Mouse (Mus musculus): ENCODE data around the gene Kansl1. TPM values are rescaled to one million over a fixed set of nuclear protein-coding genes. Genes with fewer than 3 reads are reported as not detected.

Kansl1 gene
- polyA plus RNA-seq, 1 experiment from 2014 or later = 11.7 TPM

- peaks cover 6% of the 10 kb centered on the region; the same call in 1 of the 2 replicates for H3K4me1 ChIP-seq (replicated peaks)
- no peak overlapping the region for H3K4me3 ChIP-seq
- H3K9me3 ChIP-seq (replicated peaks) = no peaks in the 10 kb centered on the region
- ATAC-seq (replicated peaks; ENCODE audit: insufficient number of reproducible peaks, insufficient read depth, low FRiP score, low read depth) = no peak
- H3K4me2 ChIP-seq = no peak overlapping the region
- WGBS = 93% methylated on average over 1 of the region's 1 CpGs
- H3K27ac ChIP-seq = no peak overlapping the region
- no peak overlapping the region for H3K9ac ChIP-seq
- H3K27me3 ChIP-seq = no peaks in the 10 kb centered on the region
- no peaks in the 10 kb centered on the region; the same call in 1 of the 2 replicates for H3K36me3 ChIP-seq
Observed at GRCm38 (mm10) chr11:104362704-104363103, 106.0 kb downstream of the Kansl1 start.

DNA sequence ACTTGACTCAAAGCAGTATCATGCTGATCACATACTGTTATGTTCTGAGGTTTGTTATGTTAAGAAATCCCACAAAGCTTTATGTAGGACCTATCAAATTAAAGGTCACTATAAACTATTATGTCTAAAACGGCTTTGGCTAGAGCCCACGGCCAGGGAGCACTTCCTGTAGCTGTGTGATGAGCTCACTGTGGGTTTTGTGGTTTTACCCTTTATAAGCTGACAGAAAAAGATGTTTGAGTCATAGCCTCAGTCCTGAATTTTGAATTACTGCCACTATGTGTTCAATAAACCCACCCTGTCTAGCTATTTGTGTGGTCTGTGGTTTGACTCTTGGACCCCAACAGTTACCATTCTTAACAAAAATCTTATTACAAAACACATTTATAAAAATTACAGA lies 106.9 kb downstream of the Kansl1 start:
- H3K4me2 ChIP-seq = no peak overlapping the region
- no peak for ATAC-seq (replicated peaks; ENCODE audit: insufficient number of reproducible peaks, insufficient read depth, low FRiP score, low read depth)
- peaks cover 6% of the 10 kb centered on the region; the same call in 1 of the 2 replicates for H3K4me1 ChIP-seq (replicated peaks)
- no peak overlapping the region for H3K9ac ChIP-seq
- no peaks in the 10 kb centered on the region for H3K27me3 ChIP-seq
- WGBS = 48% methylated on average over 2 of the region's 2 CpGs
- H3K27ac ChIP-seq = no peak overlapping the region
- no peak overlapping the region for H3K4me3 ChIP-seq
- H3K9me3 ChIP-seq (replicated peaks) = no peaks in the 10 kb centered on the region
- H3K36me3 ChIP-seq = peaks cover 8% of the 10 kb centered on the region

DNA sequence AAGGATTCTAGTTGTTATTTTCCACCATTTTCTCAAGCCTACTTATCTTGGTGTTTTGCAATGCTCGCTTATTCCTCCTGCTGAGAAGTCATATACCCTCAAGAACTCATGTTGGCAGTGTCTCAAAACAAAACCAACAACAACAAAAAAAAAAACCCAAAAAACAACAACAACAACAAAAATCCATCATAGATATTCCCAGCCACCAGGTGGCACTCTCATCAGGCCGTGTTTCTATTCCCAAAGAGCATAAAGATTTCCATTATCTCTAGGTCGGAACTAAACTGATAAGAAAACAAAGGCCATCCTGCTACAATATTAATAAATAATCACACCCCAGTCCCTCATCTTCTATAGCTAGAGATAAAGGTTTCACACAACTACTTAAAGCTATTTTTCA lies 121.7 kb downstream of the Kansl1 start:
- Histone ChIP-seq H3K4me2 (no peak overlapping the region), H3K9me3 (replicated peaks) (no peaks in the 10 kb centered on the region), H3K4me1 (replicated peaks) (no peaks in the 10 kb centered on the region), H3K27ac (no peak overlapping the region), H3K4me3 (no peak overlapping the region), H3K36me3 (peaks cover 69% of the 10 kb centered on the region), H3K27me3 (no peaks in the 10 kb centered on the region), H3K9ac (no peak overlapping the region)
- 60% methylated on average over 3 of the region's 3 CpGs for WGBS
- ATAC-seq (replicated peaks; ENCODE audit: insufficient number of reproducible peaks, insufficient read depth, low FRiP score, low read depth) = no peak

DNA sequence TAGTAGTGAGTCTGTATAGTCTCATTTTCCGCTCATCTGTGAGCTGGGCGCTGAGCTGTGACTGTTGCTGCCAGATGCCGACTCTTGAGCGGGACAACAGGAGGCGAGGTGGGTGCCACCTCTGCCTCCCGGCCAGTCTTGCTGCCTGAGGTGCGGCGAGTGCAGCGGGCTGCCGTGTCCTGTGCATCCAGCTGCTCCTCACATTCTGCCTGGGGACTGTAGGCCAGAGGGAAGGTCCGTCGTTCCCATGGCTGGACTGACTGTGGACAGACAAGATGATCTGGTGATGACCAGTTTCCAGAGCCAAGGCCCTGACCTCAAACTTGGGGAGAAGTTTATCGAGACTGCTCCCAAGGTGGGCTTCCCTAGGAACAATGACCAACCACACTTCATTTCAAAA lies 133.7 kb downstream of the Kansl1 start:
- H3K9me3 ChIP-seq (replicated peaks) = no peaks in the 10 kb centered on the region
- no peak for ATAC-seq (replicated peaks; ENCODE audit: insufficient number of reproducible peaks, insufficient read depth, low FRiP score, low read depth)
- no peak overlapping the region for H3K27ac ChIP-seq
- H3K4me2 ChIP-seq = no peak overlapping the region
- H3K9ac ChIP-seq = no peak overlapping the region
- no peak overlapping the region for H3K4me3 ChIP-seq
- H3K4me1 ChIP-seq (replicated peaks) = no peaks in the 10 kb centered on the region
- H3K27me3 ChIP-seq = no peaks in the 10 kb centered on the region
- H3K36me3 ChIP-seq = peaks cover 74% of the 10 kb centered on the region
- WGBS = 82% methylated on average over 13 of the region's 13 CpGs

GRCm38 (mm10) chr11:104334115-104334514 lies 134.5 kb downstream of the Kansl1 start:
- Histone ChIP-seq H3K4me1 (replicated peaks) (0 out of 2 replicates have a peak, but pooled peaks cover 2% of the 10 kb centered on the region), H3K9ac (no peak overlapping the region), H3K27me3 (no peaks in the 10 kb centered on the region), H3K4me3 (no peak overlapping the region), H3K27ac (no peak overlapping the region), H3K36me3 (peaks cover 65% of the 10 kb centered on the region), H3K9me3 (replicated peaks) (no peaks in the 10 kb centered on the region), H3K4me2 (no peak overlapping the region)
- 30% methylated on average over 5 of the region's 5 CpGs for WGBS
- no peak for ATAC-seq (replicated peaks; ENCODE audit: insufficient number of reproducible peaks, insufficient read depth, low FRiP score, low read depth)

- no peak overlapping the region for H3K4me2 ChIP-seq
- no peaks in the 10 kb centered on the region for H3K9me3 ChIP-seq (replicated peaks)
- no peaks in the 10 kb centered on the region for H3K27me3 ChIP-seq
- no peak overlapping the region for H3K27ac ChIP-seq
- H3K4me3 ChIP-seq = no peak overlapping the region
- H3K4me1 ChIP-seq (replicated peaks) = 0 out of 2 replicates have a peak, but pooled peaks cover 5% of the 10 kb centered on the region
- 76% methylated on average over 5 of the region's 5 CpGs for WGBS
- no peak overlapping the region for H3K9ac ChIP-seq
- ATAC-seq (replicated peaks; ENCODE audit: insufficient number of reproducible peaks, insufficient read depth, low FRiP score, low read depth) = no peak
- H3K36me3 ChIP-seq = peaks cover 47% of the 10 kb centered on the region
Observed at GRCm38 (mm10) chr11:104332105-104332504, 136.6 kb downstream of the Kansl1 start.

DNA sequence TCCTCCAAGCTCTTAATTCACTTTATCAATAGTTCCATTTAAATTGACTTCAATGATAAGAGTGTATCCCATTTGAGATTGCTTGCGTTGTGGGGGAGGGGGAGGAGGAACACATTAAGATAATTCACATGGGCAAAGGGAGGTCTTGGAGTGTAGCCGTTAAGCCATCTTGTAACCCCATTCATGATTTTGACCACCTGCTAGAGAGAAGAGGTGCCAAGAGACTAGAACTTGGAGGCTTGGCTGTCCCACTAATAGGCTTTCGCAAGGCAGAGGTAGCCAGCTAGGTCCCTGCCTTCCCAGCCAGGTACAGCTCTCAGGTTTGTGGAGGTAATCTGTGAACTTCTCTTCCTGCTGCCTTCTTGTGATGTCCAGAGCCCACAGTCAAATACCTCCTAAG lies 137.5 kb downstream of the Kansl1 start:
- H3K4me1 ChIP-seq (replicated peaks) = 0 out of 2 replicates have a peak, but pooled peaks cover 5% of the 10 kb centered on the region
- WGBS = 82% methylated on average over 3 of the region's 3 CpGs
- ATAC-seq (replicated peaks; ENCODE audit: insufficient number of reproducible peaks, insufficient read depth, low FRiP score, low read depth) = no peak
- H3K4me3 ChIP-seq = no peak overlapping the region
- H3K9me3 ChIP-seq (replicated peaks) = no peaks in the 10 kb centered on the region
- no peaks in the 10 kb centered on the region for H3K27me3 ChIP-seq
- no peak overlapping the region for H3K9ac ChIP-seq
- H3K4me2 ChIP-seq = no peak overlapping the region
- H3K27ac ChIP-seq = no peak overlapping the region
- peaks cover 42% of the 10 kb centered on the region for H3K36me3 ChIP-seq

DNA sequence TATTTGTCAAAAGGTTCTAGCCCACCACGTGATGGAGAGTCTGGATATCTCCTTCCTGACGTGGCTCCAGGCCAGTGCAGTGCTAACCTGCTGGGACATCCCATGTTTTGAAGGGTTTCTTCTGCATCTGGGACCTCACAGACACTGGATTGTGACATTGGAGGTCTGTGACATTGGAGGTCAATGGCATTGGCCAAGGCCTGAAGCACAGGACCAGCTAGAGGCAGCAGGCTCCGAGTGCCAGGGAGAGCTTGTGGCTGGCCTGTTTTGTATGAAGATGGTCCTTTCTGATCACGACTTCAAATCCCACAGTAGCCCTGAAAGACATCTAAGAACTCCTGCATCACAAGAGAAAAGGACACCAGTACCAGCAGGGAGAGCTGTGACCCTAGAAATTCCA lies 138.5 kb downstream of the Kansl1 start:
- no peak overlapping the region for H3K27ac ChIP-seq
- 81% methylated on average over 4 of the region's 4 CpGs for WGBS
- H3K4me3 ChIP-seq = no peak overlapping the region
- H3K27me3 ChIP-seq = no peaks in the 10 kb centered on the region
- H3K9me3 ChIP-seq (replicated peaks) = no peaks in the 10 kb centered on the region
- no peak for ATAC-seq (replicated peaks; ENCODE audit: insufficient number of reproducible peaks, insufficient read depth, low FRiP score, low read depth)
- no peak overlapping the region for H3K9ac ChIP-seq
- peaks cover 31% of the 10 kb centered on the region for H3K36me3 ChIP-seq
- 0 out of 2 replicates have a peak, but pooled peaks cover 5% of the 10 kb centered on the region for H3K4me1 ChIP-seq (replicated peaks)
- H3K4me2 ChIP-seq = no peak overlapping the region

- no peak overlapping the region for H3K4me2 ChIP-seq
- H3K27me3 ChIP-seq = no peaks in the 10 kb centered on the region
- H3K9me3 ChIP-seq (replicated peaks) = no peaks in the 10 kb centered on the region
- no peak overlapping the region for H3K4me3 ChIP-seq
- H3K36me3 ChIP-seq = peaks cover 23% of the 10 kb centered on the region
- H3K4me1 ChIP-seq (replicated peaks) = 0 out of 2 replicates have a peak, but pooled peaks cover 5% of the 10 kb centered on the region
- no peak for ATAC-seq (replicated peaks; ENCODE audit: insufficient number of reproducible peaks, insufficient read depth, low FRiP score, low read depth)
- no peak overlapping the region for H3K9ac ChIP-seq
- WGBS = 78% methylated on average over 11 of the region's 11 CpGs
- no peak overlapping the region for H3K27ac ChIP-seq
Observed at GRCm38 (mm10) chr11:104329185-104329926, 139.3 kb downstream of the Kansl1 start.

- Histone ChIP-seq H3K4me3 (no peak overlapping the region), H3K4me1 (replicated peaks) (0 out of 2 replicates have a peak, but pooled peaks cover 5% of the 10 kb centered on the region), H3K4me2 (no peak overlapping the region), H3K27ac (no peak overlapping the region), H3K9me3 (replicated peaks) (no peaks in the 10 kb centered on the region), H3K36me3 (peaks cover 12% of the 10 kb centered on the region), H3K9ac (no peak overlapping the region), H3K27me3 (no peaks in the 10 kb centered on the region)
- WGBS = 87% methylated on average over 6 of the region's 6 CpGs
- ATAC-seq (replicated peaks; ENCODE audit: insufficient number of reproducible peaks, insufficient read depth, low FRiP score, low read depth) = no peak
Observed at GRCm38 (mm10) chr11:104327946-104328345, 140.7 kb downstream of the Kansl1 start.

GRCm38 (mm10) chr11:104327462-104327861 lies 141.2 kb downstream of the Kansl1 start:
- Histone ChIP-seq H3K27ac (no peak overlapping the region), H3K4me1 (replicated peaks) (0 out of 2 replicates have a peak, but pooled peaks cover 5% of the 10 kb centered on the region), H3K9me3 (replicated peaks) (no peaks in the 10 kb centered on the region), H3K9ac (no peak overlapping the region), H3K36me3 (peaks cover 8% of the 10 kb centered on the region; the same call in 1 of the 2 replicates), H3K27me3 (no peaks in the 10 kb centered on the region), H3K4me3 (no peak overlapping the region), H3K4me2 (no peak overlapping the region)
- 91% methylated on average over 1 of the region's 1 CpGs for WGBS
- no peak for ATAC-seq (replicated peaks; ENCODE audit: insufficient number of reproducible peaks, insufficient read depth, low FRiP score, low read depth)

- H3K27ac ChIP-seq = no peak overlapping the region
- H3K4me1 ChIP-seq (replicated peaks) = peaks cover 16% of the 10 kb centered on the region
- H3K9me3 ChIP-seq (replicated peaks) = no peaks in the 10 kb centered on the region
- H3K9ac ChIP-seq = no peak overlapping the region
- no peak overlapping the region for H3K4me3 ChIP-seq
- no peaks in the 10 kb centered on the region for H3K36me3 ChIP-seq
- ATAC-seq (replicated peaks; ENCODE audit: insufficient number of reproducible peaks, insufficient read depth, low FRiP score, low read depth) = no peak
- no peak overlapping the region for H3K4me2 ChIP-seq
- H3K27me3 ChIP-seq = no peaks in the 10 kb centered on the region
- WGBS = 34% methylated on average over 4 of the region's 4 CpGs
Observed at GRCm38 (mm10) chr11:104322142-104322541, 146.5 kb downstream of the Kansl1 start.
